Mouse (Mus musculus) thymus, postnatal 10 days (tissue): ENCODE data around the gene Agbl2.

Source experiments
- DNase-seq, 2 experiments: peaks; one replicate each; pipeline ENCODE4 v3.0.0; 2021; ENCODE audit warnings: low spot score in 2 of 2

Agbl2 gene

GRCm38 (mm10) chr2:90871180-90871961 lies 88.8 kb downstream of the Agbl2 start:
- DNase-seq, result no peak

GRCm38 (mm10) chr2:90874025-90874424 lies 91.5 kb downstream of the Agbl2 start:
- no peak for DNase-seq

GRCm38 (mm10) chr2:90875239-90875638 lies 92.7 kb downstream of the Agbl2 start:
- no peak for DNase-seq

GRCm38 (mm10) chr2:90877584-90878259 lies 95.2 kb downstream of the Agbl2 start:
- DNase-seq, result no peak

- no peak for DNase-seq
Observed at GRCm38 (mm10) chr2:90879419-90879818, 96.9 kb downstream of the Agbl2 start.

- DNase-seq, result no peak
Observed at GRCm38 (mm10) chr2:90880144-90880785, 97.7 kb downstream of the Agbl2 start.

- DNase-seq, result no peak
Observed at GRCm38 (mm10) chr2:90881824-90882223, 99.3 kb downstream of the Agbl2 start.
